Mouse (Mus musculus) heart, embryonic 12.5 days (tissue): ENCODE data around the gene Eif4enif1. TPM values are rescaled to one million over a fixed set of nuclear protein-coding genes. Genes with fewer than 3 reads are reported as not detected.
"Not testable (repeated sequence)": the region's sequence is repeated elsewhere in the genome, so short reads cannot be mapped to it uniquely, and the experiment has no call there.

Experiments
- ATAC-seq: fragments of 200-750 bp; cut with Nextera tagmentation; 2 replicates; pipeline ENCODE4 v1.8.0; 2017; ENCODE audit warnings: moderate TSS enrichment, moderate library complexity; ENCODE audit not compliant: insufficient number of reproducible peaks, low FRiP score
- H3K27ac ChIP-seq: fragments of 300-500 bp; sonication (generic); 2 replicates; pipeline ENCODE4 v1.5.1; 2016; ENCODE audit warnings: mild to moderate bottlenecking, moderate library complexity; ENCODE audit not compliant: poor library complexity, severe bottlenecking
- H3K27me3 ChIP-seq: fragments of 300-500 bp; sonication (generic); replicated peaks from 2 replicates; pipeline ENCODE4 v1.6.1; 2016; ENCODE audit warnings: mild to moderate bottlenecking, moderate library complexity
- H3K36me3 ChIP-seq: fragments of 300-500 bp; sonication (generic); 2 replicates; pipeline ENCODE4 v1.6.1; 2016; ENCODE audit warnings: mild to moderate bottlenecking, moderate library complexity
- H3K4me1 ChIP-seq: fragments of 300-500 bp; sonication (generic); replicated peaks from 2 replicates; pipeline ENCODE4 v1.6.1; 2016; ENCODE audit warnings: mild to moderate bottlenecking
- H3K4me2 ChIP-seq: fragments of 300-500 bp; sonication (generic); 2 replicates; pipeline ENCODE4 v1.6.1; 2016; ENCODE audit warnings: mild to moderate bottlenecking, moderate library complexity
- H3K4me3 ChIP-seq: fragments of 300-500 bp; sonication (generic); 2 replicates; pipeline ENCODE4 v1.5.1; 2016; ENCODE audit warnings: mild to moderate bottlenecking
- H3K9ac ChIP-seq: fragments of 300-500 bp; sonication (generic); 2 replicates; pipeline ENCODE4 v1.6.1; 2016; ENCODE audit warnings: mild to moderate bottlenecking, moderate library complexity
- H3K9me3 ChIP-seq: fragments of 300-500 bp; sonication (generic); replicated peaks from 2 replicates; pipeline ENCODE4 v1.6.1; 2016; ENCODE audit warnings: mild to moderate bottlenecking, moderate library complexity
- WGBS: fragments of 180-500 bp; shearing (Covaris S2); methylation state at CpG from one replicate; pipeline ENCODE4 v1.1.7; 2016; 5-methylcytosine and 5-hydroxymethylcytosine counted together
- polyA plus RNA-seq: library from polyadenylated mRNA; unstranded; fragments of >200 nt; fragmentation: Nextera tagmentation; extraction: Ambion mirVana; gene quantifications from 2 replicates; pipeline ENCODE4 v1.2.1, GENCODE M21; 2016

The Eif4enif1 gene
- polyA plus RNA-seq, 1 experiment from 2014 or later: 37.4 TPM

DNA sequence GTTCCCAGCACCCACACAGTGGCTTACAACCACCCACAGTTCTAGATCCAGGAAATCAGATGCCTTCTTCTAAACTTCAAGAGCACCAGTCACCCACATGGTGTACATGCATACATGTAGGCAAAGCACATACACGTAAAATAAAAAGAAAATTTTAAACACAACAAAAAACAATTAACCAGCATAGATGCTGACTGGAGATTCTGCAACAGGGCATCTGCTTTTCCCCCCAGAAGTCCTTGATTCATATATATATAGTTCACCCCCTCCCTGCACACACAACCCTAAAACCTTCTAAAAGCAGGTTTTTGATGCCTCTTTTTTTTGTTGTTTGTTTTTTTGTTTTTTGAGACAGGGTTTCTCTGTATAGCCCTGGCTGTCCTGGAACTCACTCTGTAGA lies 19.5 kb upstream of the Eif4enif1 start:
- H3K27ac ChIP-seq, H3K4me1 ChIP-seq, H3K4me3 ChIP-seq, H3K36me3 ChIP-seq, H3K4me2 ChIP-seq, H3K27me3 ChIP-seq, H3K9ac ChIP-seq, ATAC-seq: not testable (repeated sequence)
- WGBS: 73% methylated on average over 1 of the region's 1 CpGs
- peaks cover 11% of the 10 kb centered on the region for H3K9me3 ChIP-seq

DNA sequence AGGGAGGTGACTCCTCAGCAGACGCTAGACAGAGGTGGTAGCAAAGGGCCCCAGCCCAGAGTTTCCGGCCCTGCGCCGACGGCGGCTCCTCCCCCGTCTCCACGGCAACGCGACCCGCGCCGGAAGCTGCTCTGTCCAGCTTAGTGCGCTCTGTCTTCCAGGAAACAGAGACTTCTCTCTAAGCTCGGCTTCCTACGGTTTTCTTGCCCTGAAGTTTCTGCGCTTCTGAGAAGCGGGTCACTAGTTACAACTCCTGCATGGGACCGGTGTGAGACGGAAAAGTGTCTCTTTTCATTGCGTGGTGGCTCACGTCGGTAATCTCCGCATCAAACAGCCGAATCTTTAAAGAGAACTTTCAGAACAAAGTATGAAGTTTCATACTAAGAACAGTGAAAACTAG lies 8.8 kb upstream of the Eif4enif1 start, which contains the start of gene Sfi1:
Sfi1 (minus strand) TSS at position 101 of the 400 bp plus-strand sequence.
- H3K27ac ChIP-seq: no peak within 1 kb of the TSS
- no peaks in the 10 kb centered on the region for H3K4me1 ChIP-seq
- H3K4me3 ChIP-seq: no peak within 1 kb of the TSS
- H3K9me3 ChIP-seq: no peaks in the 10 kb centered on the region
- no peak for ATAC-seq
- H3K36me3 ChIP-seq: no peaks in the 10 kb centered on the region
- WGBS: 81% methylated on average over 25 of the region's 25 CpGs
- H3K9ac ChIP-seq: no peak within 1 kb of the TSS
- H3K27me3 ChIP-seq: no peaks in the 10 kb centered on the region
- no peak within 1 kb of the TSS for H3K4me2 ChIP-seq

DNA sequence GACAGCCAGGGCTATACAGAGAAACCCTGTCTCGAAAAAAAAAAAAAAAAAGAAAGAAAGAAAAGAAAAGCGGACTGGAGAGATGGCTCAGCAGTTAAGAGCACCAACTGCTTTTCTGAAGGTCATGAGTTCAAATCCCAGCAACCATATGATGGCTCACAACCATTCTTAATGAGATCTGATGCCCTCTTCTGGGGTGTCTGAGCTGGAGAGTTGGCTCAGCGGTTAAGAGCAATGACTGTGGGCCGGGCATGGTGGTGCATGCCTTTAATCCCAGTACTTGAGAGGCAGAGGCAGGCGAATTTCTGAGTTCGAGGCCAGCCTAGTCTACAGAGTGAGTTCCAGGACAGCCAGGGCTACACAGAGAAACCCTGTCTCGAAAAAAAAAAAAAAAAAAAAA lies 1.6 kb upstream of the Eif4enif1 start:
- not testable (repeated sequence) for ATAC-seq
- WGBS: 87% methylated on average over 6 of the region's 7 CpGs

DNA sequence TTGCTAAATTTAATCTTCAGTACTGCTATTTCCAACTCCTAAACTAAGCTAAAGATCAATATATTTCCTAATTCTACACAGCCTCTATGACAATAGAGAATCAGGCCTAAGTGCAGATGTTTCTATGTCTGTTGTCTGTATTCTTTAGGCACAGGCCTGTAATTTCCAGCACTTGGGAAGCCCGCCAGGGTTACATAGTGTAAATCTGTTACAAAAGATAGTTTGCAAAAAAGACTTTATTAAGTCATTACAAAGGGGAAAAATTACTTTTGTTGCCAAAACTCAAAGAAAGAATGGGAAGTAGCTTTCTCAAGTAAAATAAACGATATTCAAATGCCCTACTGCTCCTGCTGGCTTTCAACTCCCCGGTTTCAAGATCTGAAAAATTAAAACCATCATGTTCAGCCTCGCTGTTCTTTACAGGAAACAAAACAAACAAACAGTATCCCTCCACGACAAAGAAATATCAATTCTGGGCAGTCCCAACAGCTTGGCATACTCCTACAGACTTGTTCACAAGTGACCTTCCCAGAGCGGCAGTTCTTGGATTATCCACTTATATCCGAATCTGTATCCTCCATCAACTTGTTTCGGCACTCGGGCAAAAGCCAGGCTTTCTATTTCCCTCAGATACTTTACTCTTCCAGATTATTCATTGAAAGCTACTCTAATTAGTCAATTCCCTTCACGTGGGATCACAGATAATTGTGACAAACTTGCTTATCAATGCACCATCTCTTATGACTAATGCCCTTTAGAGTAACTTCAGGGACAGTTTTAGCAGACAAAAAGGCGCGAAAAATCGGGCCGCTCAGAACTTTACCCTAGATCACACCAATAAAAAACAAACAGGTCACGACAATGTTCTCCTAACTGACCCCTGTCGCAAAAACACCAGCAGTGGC lies 614 bp upstream of the Eif4enif1 start:
- H3K9ac ChIP-seq: peak overlapping the region; percentile 28; the same call in 1 of the 2 replicates
- H3K4me3 ChIP-seq: peak overlapping the region; percentile 50
- ATAC-seq: no peak
- 0 out of 2 replicates have a peak, but pooled peaks cover 9% of the 10 kb centered on the region for H3K4me1 ChIP-seq
- no peaks in the 10 kb centered on the region for H3K27me3 ChIP-seq
- WGBS: 9% methylated on average over 16 of the region's 16 CpGs
- peaks cover 17% of the 10 kb centered on the region for H3K36me3 ChIP-seq
- peak overlapping the region; percentile 46; the same call in 1 of the 2 replicates for H3K27ac ChIP-seq
- H3K4me2 ChIP-seq: peak overlapping the region; percentile 34
- no peaks in the 10 kb centered on the region for H3K9me3 ChIP-seq

More for the DNA sequence above, 1.6 kb upstream of the Eif4enif1 start:
- H3K27me3 ChIP-seq, H3K4me1 ChIP-seq, H3K4me3 ChIP-seq, H3K27ac ChIP-seq, H3K4me2 ChIP-seq, H3K9me3 ChIP-seq, H3K9ac ChIP-seq, H3K36me3 ChIP-seq: not testable (repeated sequence)

DNA sequence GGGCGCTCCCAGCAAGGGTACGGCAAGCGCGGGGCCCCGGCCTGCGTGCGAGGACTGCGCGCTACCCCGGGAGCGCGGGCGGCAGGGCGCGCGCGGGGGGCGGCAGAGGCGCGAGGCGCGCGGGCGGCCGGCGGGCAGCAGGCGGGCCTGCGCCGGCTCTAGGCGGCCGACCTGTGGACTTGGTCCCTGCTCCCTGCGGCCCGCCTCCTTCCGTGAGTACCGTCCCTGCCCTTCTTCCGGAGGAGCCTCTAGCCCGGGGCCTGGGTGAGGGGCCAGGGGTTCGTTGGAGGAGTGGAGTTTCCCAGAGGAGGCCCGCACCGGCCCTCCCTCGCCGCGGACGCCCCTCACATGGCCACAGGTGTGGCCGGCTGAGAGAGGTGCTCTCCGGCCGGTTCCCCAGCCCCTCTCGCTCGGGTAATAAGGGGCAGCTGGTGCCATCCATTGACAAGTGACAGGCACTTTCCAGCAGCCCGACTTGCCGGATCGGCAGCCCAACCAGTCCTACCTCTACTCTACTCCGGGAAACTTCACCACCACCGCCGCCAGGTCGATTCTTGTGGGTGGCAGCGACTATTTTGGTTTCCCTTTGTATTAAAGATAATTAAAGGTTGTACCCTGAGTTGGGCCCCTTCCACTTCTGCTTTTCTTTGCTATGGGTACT lies 719 bp downstream of the Eif4enif1 start:
- Histone ChIP-seq H3K4me3 (peak overlapping the region; percentile 50), H3K27ac (peak overlapping the region; percentile 46), H3K4me2 (peak overlapping the region; percentile 50), H3K9ac (peak overlapping the region; percentile 63), H3K36me3 (peaks cover 28% of the 10 kb centered on the region), H3K9me3 (no peaks in the 10 kb centered on the region), H3K27me3 (no peaks in the 10 kb centered on the region), H3K4me1 (0 out of 2 replicates have a peak, but pooled peaks cover 9% of the 10 kb centered on the region)
- WGBS: 7% methylated on average over 57 of the region's 57 CpGs
- peak; percentile 44 for ATAC-seq

DNA sequence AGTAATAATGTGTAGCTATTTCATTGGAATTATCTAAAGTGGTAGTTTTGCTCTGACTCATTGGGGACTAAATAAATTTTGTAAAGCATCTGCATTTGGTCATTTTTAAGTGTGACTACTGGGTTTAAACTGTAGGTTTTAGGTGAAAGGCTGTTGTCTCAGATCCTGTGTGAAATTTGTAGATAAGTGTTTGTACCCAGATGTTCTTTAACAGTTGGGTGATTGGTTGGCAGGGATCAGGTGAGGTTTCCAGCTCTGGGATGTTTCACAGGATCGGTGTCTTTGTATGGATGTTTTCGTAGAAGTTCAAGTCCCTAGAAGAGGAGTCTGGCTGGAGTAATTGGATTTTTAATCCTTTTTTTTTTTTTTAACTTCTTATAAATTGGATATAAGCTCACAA lies 1.6 kb downstream of the Eif4enif1 start:
- Histone ChIP-seq H3K27me3 (no peaks in the 10 kb centered on the region), H3K4me1 (0 out of 2 replicates have a peak, but pooled peaks cover 9% of the 10 kb centered on the region), H3K36me3 (peaks cover 36% of the 10 kb centered on the region), H3K9ac (no peak overlapping the region), H3K9me3 (no peaks in the 10 kb centered on the region), H3K4me3 (no peak overlapping the region), H3K4me2 (peak overlapping the region; percentile 22; the same call in 1 of the 2 replicates), H3K27ac (no peak overlapping the region)
- 64% methylated on average over 2 of the region's 2 CpGs for WGBS
- no peak for ATAC-seq

DNA sequence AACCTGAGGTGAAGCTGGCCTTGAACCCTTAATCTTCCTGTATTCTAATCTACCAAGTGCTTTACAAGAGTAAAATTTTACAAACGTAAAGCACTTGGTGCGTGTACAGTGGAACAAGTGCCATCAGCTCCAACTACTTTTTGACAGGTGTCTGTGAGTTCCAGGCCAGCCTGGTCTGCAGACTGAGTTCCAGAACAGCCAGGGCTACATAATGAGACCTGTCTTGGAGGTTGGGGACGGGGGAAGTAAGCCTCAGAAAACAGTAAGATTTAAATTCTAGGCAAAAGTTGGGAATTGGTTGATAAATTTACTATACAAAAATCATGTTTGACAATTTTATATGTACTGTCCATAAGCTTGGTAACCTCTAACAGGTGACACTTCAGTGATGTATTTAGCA lies 3.0 kb downstream of the Eif4enif1 start:
- no peak overlapping the region for H3K27ac ChIP-seq
- no peak for ATAC-seq
- H3K36me3 ChIP-seq: peaks cover 43% of the 10 kb centered on the region
- H3K4me3 ChIP-seq: no peak overlapping the region
- no peak overlapping the region for H3K9ac ChIP-seq
- no peaks in the 10 kb centered on the region for H3K27me3 ChIP-seq
- no peak overlapping the region for H3K4me2 ChIP-seq
- H3K4me1 ChIP-seq: 0 out of 2 replicates have a peak, but pooled peaks cover 9% of the 10 kb centered on the region
- WGBS: 86% methylated on average over 3 of the region's 3 CpGs
- no peaks in the 10 kb centered on the region for H3K9me3 ChIP-seq

DNA sequence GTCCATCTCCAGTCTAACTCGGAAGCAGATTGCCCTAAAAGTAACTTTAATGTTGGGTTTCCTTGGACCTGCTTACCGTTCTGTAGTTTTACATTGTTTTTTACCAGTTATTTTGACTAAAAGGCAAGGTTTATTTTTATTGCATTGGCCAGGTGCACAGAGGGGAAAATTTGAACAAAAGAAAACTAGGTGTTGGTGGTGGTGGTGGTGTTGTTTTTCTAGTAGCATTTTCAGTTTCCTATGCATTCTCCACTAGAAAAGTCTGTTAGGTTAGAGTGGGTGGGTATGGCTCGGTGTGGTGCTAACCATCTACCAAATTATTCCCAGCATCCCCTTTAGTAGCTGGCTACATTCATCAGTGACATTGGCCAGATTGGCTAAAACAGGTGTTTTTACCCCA lies 4.6 kb downstream of the Eif4enif1 start:
- H3K4me2 ChIP-seq: no peak overlapping the region
- 94% methylated on average over 3 of the region's 3 CpGs for WGBS
- H3K4me3 ChIP-seq: no peak overlapping the region
- H3K36me3 ChIP-seq: peaks cover 54% of the 10 kb centered on the region
- H3K9me3 ChIP-seq: no peaks in the 10 kb centered on the region
- H3K4me1 ChIP-seq: 0 out of 2 replicates have a peak, but pooled peaks cover 9% of the 10 kb centered on the region
- no peak for ATAC-seq
- H3K9ac ChIP-seq: no peak overlapping the region
- H3K27me3 ChIP-seq: no peaks in the 10 kb centered on the region
- no peak overlapping the region for H3K27ac ChIP-seq

DNA sequence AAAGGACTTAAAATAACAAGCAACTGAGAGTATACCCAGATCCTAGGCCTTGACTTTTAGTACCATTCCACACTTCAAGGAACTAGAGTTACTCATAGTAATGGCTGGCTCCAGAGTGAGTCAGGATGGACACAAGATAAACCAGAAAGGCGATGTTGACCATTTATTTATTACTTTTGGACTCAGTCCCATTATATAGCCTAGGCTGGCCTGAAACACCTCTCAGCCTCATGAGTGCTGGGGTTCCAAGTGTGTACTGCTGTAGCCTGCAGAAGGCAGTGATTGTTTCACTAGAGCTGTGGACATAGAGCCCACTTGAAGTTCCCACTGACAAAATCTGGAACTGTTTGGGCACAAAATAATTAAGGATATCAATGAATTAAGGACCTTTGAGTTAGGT lies 10.3 kb downstream of the Eif4enif1 start:
- H3K36me3 ChIP-seq: peaks cover 70% of the 10 kb centered on the region
- WGBS: 93% methylated on average over 1 of the region's 1 CpGs
- H3K9ac ChIP-seq: no peak overlapping the region
- ATAC-seq: no peak
- H3K4me3 ChIP-seq: no peak overlapping the region
- H3K4me1 ChIP-seq: no peaks in the 10 kb centered on the region
- no peak overlapping the region for H3K4me2 ChIP-seq
- no peaks in the 10 kb centered on the region for H3K9me3 ChIP-seq
- no peak overlapping the region for H3K27ac ChIP-seq
- H3K27me3 ChIP-seq: no peaks in the 10 kb centered on the region

DNA sequence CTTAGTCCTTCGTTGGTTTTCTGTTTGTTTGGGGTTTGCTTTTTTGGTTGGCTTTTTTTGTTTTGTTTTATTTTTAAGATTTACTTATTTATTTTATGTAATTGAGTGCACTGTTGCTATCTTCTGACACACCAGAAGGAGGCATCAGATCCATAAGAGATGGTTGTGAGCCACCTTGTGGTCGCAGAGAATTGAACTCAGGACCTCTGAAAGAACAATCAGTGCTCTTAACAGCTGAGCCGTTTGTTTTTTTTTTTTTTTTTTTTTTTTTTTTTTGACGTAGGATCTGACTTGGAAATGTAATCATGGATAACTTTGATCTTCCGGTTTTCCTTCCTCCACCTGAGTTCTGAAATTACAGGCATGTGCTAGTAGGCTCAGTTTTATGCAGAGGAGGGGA lies 20.9 kb downstream of the Eif4enif1 start:
- no peaks in the 10 kb centered on the region for H3K27me3 ChIP-seq
- H3K27ac ChIP-seq: no peak overlapping the region
- H3K9me3 ChIP-seq: no peaks in the 10 kb centered on the region
- 72% methylated on average over 5 of the region's 5 CpGs for WGBS
- H3K36me3 ChIP-seq: peaks cover 70% of the 10 kb centered on the region
- no peaks in the 10 kb centered on the region for H3K4me1 ChIP-seq
- no peak for ATAC-seq
- no peak overlapping the region for H3K4me3 ChIP-seq
- no peak overlapping the region for H3K9ac ChIP-seq
- H3K4me2 ChIP-seq: no peak overlapping the region

DNA sequence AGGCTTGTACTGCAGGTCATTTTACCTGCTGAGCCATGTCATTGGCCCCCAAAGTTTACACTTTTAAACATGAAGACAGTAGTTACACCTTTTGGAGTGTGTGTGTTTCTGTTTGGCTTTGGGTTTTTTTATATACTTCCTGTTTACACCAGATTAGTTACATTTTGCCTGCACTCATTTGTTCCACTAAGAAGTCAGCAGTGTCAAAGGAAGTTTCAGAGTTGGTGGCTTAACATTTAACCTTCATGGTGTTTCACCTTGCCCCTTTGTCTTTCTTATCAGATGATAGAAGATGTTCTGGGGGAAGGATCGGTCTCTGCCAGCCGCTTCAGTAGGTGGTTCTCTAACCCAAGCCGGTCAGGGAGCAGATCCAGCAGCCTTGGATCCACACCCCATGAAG lies 24.9 kb downstream of the Eif4enif1 start:
- Histone ChIP-seq H3K4me1 (no peaks in the 10 kb centered on the region), H3K27ac (no peak overlapping the region), H3K4me3 (no peak overlapping the region), H3K9ac (no peak overlapping the region), H3K36me3 (peaks cover 75% of the 10 kb centered on the region), H3K4me2 (no peak overlapping the region), H3K9me3 (no peaks in the 10 kb centered on the region), H3K27me3 (no peaks in the 10 kb centered on the region)
- WGBS: 90% methylated on average over 3 of the region's 3 CpGs
- no peak for ATAC-seq
